Mouse (Mus musculus): ENCODE data around the gene Slc22a14.

DNA sequence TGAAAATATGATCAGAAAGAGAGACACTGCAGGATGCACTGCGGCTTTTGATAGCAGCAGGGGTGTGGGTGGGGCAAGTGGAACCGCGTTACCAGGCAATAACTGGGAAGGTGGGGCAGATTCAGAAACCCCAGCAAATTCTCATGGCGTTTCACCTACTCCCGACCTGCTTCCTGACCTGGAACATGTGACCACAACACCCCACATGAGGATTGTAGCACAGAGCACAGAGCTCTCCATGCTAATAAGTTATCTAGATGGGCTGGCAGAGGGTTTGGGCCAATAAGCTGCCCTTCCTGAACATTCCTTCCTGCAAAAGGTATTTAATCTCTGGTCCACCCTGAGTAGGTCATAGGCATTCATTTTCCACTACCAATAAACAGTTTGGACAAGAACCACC, 234.7 kb downstream of the Slc22a14 start:
- no peak for TF ChIP-seq CTCF (IDR thresholded peaks at IDR 0.05)
- TF ChIP-seq EP300 (IDR thresholded peaks at IDR 0.05), result no peak
